Mouse (Mus musculus): ENCODE measurements around the gene Pard3.

Gene Pard3

GRCm38 (mm10) chr8:127344421-127344820, 280.7 kb downstream of the Pard3 start:
- DNase-seq (ENCODE audit: low spot score) = no peak

- DNase-seq (ENCODE audit: low spot score) = no peak
Measured at GRCm38 (mm10) chr8:127345912-127346423, 282.3 kb downstream of the Pard3 start.

- no peak for DNase-seq (ENCODE audit: low spot score)
Measured at GRCm38 (mm10) chr8:127347890-127348495, 284.3 kb downstream of the Pard3 start.

GRCm38 (mm10) chr8:127361796-127362195, 298.1 kb downstream of the Pard3 start:
- no peak for DNase-seq (ENCODE audit: low spot score)

GRCm38 (mm10) chr8:127368347-127368746, 304.7 kb downstream of the Pard3 start:
- no peak for DNase-seq (ENCODE audit: low spot score)

GRCm38 (mm10) chr8:127371326-127371949, 307.7 kb downstream of the Pard3 start:
- DNase-seq (ENCODE audit: low spot score) = no peak

GRCm38 (mm10) chr8:127377775-127378174, 314.1 kb downstream of the Pard3 start:
- no peak for DNase-seq (ENCODE audit: low spot score)

- DNase-seq (ENCODE audit: low spot score) = no peak
Measured at GRCm38 (mm10) chr8:127378994-127379858, 315.5 kb downstream of the Pard3 start.

- DNase-seq (ENCODE audit: low spot score) = no peak
Measured at GRCm38 (mm10) chr8:127381259-127381658, 317.6 kb downstream of the Pard3 start.

GRCm38 (mm10) chr8:127392700-127393099, 329.0 kb downstream of the Pard3 start:
- no peak for DNase-seq (ENCODE audit: low spot score)

- DNase-seq (ENCODE audit: low spot score) = no peak
Measured at GRCm38 (mm10) chr8:127395488-127395887, 331.8 kb downstream of the Pard3 start.

GRCm38 (mm10) chr8:127405815-127406214, 342.1 kb downstream of the Pard3 start:
- DNase-seq (ENCODE audit: low spot score) = peak; percentile 3

- no peak for DNase-seq (ENCODE audit: low spot score)
Measured at GRCm38 (mm10) chr8:127410606-127411005, 346.9 kb downstream of the Pard3 start.

GRCm38 (mm10) chr8:127411190-127411848, 347.6 kb downstream of the Pard3 start:
- no peak for DNase-seq (ENCODE audit: low spot score)

- DNase-seq (ENCODE audit: low spot score) = no peak
Measured at GRCm38 (mm10) chr8:127423021-127423420, 359.3 kb downstream of the Pard3 start.

GRCm38 (mm10) chr8:127424211-127424916, 360.7 kb downstream of the Pard3 start:
- DNase-seq (ENCODE audit: low spot score) = no peak

- DNase-seq (ENCODE audit: low spot score) = no peak
Measured at GRCm38 (mm10) chr8:127426857-127427256, 363.2 kb downstream of the Pard3 start.

GRCm38 (mm10) chr8:127428004-127428403, 364.3 kb downstream of the Pard3 start:
- no peak for DNase-seq (ENCODE audit: low spot score)

GRCm38 (mm10) chr8:127431236-127431635, 367.5 kb downstream of the Pard3 start:
- no peak for DNase-seq (ENCODE audit: low spot score)

GRCm38 (mm10) chr8:127435975-127436374, 372.3 kb downstream of the Pard3 start:
- DNase-seq (ENCODE audit: low spot score) = no peak

GRCm38 (mm10) chr8:127437613-127438235, 374.0 kb downstream of the Pard3 start:
- DNase-seq (ENCODE audit: low spot score) = no peak
